Mouse (Mus musculus): ENCODE data around the gene Kncn.

The Kncn gene

DNA sequence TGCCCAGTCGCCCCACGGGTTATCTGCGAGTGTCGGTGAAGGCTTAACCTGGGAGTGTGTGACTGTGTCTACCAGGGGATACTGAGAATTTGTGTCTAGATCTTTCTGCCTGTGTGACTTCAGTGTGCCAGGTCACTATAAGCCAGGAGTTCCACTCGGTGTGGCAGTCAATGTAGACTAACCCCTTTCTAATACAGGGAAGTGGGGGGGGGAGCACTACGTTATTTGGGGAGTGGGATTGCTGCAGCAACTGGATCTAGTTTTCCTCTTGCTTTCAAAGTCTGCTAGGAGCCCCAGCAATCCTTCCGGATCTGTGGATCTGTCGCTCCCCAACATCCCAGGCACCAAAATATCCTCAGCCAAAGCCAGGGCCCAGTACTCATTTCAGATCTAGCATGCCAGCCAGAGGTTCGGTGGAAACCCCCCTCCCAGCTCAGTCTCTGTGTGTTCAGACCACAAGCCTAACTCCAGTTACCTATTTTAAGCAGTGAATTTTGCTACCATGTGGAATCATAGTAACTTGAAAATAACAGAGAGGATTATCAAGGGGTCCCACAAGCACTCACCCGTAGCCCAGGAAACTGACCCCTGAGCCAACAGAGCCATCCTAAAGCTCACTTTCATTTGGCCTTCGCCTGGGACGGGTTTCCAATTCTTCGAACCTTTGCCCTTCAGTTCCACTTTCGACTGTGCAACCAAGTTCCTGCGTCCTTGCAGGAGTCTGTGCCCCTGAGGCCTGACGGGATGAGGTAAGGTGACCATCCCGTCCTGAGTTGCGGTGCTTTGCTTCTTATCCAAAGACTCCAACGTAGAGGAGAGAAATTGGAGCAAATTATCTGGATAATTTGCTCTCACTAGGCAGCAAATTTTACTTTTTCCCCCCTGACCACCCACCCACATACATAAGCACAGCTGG lies 53.1 kb downstream of the Kncn start:
- DNase-seq (ENCODE audit: low spot score) = no peak

DNA sequence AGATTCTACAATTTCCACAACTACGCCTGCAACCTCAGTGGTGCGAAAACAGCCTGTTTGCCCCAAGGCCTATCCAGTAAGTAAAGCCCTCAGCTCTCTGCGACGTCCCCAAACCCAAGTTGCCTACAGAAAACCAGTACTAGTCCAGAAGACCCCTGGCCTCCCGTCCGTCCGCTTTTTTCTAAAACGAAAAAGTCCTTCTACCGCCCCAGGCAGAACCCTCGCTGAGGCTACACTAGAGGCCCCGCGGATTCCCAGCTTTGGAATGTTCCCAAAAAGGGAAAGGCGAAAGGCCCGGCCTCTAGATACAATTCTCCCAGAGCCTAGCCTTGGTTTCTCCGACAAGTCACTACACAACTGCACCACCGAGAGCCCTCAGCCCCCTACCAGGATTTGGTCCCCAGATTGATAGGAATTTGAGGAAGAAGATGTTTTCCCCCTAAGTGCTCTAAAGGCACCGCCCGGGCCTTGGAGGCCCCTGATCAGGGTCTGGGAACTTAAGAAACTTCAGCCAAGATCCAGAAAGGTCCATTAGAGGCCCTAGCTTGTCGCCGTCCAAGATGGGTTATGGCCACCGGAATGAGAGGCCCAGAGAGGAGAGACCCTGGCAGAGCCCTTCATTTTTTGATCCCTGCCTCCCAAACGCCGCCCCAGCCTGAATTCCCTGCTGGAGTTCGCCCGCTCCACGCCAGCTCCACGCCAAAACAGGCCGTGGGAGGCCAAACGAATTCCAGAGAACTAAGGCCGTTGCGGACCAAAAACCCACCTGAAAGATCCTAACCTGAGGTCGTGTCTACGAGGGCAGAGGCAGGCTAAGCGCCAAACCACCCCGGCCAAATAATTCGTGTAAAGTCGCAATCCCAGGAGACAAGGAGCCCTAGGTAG lies 54.3 kb downstream of the Kncn start:
- DNase-seq (ENCODE audit: low spot score) = no peak
